Mouse (Mus musculus) erythroid progenitor cell, adult 5-6 weeks (primary cell): ENCODE data around the gene Dapk1. TPM values are rescaled to one million over a fixed set of nuclear protein-coding genes. Genes with fewer than 3 reads are reported as not detected.
A peak's percentile ranks its signal among the peaks of the same experiment; 100 is the strongest.
"Not testable (repeated sequence)": the region's sequence is repeated elsewhere in the genome, so short reads cannot be mapped to it uniquely, and the experiment has no call there.

Experiments used
- ATAC-seq: replicated peaks from 2 replicates; pipeline ENCODE4 v1.8.0; 2016; ENCODE audit warnings: moderate number of reproducible peaks, mild to moderate bottlenecking, moderate TSS enrichment, inconsistent platforms; ENCODE audit not compliant: poor library complexity, low FRiP score, severe bottlenecking
- total RNA-seq, 2 experiments: library from RNA; stranded (forward) in 1 of 2; stranded (reverse) in 1 of 2; fragments of 150-400 nt in 1 of 2; fragments of 186-747, 209-891 nt in 1 of 2; gene quantifications; 2 replicates each; pipeline versions ENCODE4 v1.2.3 to v1.2.4; 2015 to 2017; ENCODE audit warnings: low replicate concordance in 2 of 2

Dapk1 gene
- total RNA-seq (2015; ENCODE audit: low replicate concordance) (1.3 and 6.8 TPM in 2 replicates), total RNA-seq (2017; ENCODE audit: low replicate concordance) (0.23 and 3.7 TPM in 2 replicates)

DNA sequence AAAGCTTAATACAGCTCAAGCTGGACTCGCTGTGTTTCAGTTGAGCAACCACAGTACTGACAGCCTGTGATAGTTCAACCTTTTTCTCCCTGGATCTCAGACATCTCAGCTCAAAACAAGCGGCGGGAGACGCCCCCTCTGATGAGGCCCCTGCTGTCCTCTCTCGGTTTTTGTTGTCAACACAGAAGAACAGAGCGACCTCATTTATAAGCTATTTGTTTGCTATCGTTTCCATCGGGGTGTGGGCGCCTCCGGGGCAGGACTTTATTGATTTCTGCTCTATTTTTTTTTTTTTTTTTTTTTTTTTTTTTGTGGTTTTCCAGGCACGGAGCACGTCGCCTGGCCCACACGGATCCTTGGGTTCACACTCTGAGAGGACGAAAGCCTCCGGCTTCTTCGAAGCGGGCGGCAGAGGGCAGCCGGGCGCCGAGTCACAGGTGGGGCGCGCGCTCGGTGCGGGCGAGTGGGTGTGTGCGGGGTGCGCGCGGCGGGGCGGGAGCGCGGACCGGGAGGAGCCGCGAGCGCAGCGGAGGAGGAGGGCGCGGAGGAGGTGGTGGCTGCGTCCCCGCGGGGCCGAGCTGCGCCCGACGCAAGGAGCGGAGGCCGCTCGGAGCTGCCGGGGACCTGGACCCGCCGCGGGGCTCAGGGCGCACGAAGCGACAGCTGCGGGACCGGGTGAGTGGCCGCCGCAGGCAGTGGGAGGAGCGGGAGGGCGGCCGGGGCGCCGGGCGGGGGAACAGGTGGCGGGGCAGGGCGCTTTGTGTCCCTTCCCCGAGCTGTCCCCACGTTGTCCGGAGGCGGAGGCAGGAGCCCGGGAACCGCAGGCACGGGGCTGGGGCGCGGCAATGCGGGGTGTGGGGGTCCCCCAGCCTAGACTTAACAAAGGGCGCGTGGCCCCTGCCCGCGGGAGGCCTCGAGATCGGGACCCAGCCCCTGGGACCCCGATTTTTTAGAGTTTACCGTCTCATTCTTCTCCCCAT is at the start of gene Dapk1:
Gene Dapk1 (plus strand): TSS at position 512 of the 980 bp plus-strand sequence.
- peak; percentile 52 for ATAC-seq

DNA sequence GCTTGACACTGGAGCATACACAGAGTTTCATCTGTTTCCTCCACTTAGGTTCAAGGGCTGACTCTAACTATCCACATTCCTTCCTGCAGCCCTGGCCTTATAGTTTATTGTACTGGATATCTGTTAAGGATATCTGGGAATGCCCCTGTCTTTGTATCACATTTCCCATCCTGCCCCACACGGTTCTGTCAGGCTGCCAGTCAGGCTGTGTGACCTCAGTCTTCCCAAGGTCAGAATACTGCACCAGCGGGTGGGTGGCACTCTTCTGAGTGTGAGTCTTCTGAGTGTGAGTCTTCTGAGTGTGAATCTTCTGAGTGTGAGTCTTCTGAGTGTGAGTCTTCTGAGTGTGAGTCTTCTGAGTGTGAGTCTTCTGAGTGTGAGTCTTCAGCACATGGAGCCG is 48.4 kb upstream of the Dapk1 start:
- ATAC-seq = no peak

DNA sequence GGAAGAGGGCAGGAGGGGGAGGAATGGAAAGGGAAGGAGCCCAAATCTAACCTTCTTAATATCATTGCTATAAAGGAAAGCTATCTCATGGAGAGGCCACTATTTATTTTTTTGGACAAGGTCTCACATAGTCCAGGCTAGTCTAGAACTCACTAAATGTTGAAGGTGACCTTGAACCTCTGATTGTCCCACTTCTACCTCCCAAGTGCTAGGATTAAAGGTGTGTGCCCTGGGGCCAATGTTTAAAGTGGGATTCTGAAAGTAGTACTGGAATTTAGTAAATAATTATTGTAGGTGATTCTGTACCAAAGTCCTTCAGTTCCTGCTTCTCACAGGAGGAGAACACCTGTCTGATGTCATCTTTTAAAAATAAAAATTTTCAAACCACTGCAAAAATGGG is 45.3 kb upstream of the Dapk1 start:
- no peak for ATAC-seq

DNA sequence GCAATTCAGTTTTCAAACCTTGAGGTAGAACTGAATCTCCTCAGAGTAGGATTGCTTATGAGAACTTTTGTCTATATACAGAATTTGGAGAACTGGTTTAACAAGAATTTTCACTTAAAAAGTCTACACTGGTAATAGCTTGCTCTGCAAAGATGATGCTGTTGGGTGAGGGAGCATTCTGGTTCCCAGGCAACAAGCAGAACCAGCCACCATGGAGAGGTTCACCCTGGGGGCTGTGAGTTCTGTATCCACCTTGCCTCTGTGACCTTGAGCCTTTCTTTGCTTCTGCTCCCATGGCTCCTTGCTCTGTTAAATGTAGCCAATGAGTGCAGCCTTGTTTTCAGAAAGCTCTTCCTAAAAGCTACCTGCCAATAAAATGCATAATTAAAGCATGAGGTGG is 44.8 kb upstream of the Dapk1 start:
- ATAC-seq = no peak

DNA sequence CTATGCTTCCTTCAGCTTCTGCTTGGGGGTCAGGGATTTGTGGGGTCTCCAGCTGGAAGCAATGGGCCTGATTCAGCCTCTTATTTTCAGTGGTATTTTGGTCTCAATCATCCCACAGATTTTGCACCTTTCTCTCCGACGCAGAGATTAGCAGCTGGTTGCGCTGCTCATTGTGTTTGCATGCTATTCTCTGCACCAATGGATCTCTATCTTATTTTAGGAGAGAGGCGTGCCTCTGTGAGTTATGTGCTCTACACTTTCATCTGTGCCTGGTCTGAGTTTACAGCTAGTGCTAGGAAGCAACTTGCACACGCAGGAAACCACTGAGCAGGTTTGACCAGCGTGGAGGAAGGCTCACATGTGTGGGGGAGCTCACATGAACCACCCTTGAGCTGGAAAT is 37.4 kb upstream of the Dapk1 start:
- no peak for ATAC-seq

DNA sequence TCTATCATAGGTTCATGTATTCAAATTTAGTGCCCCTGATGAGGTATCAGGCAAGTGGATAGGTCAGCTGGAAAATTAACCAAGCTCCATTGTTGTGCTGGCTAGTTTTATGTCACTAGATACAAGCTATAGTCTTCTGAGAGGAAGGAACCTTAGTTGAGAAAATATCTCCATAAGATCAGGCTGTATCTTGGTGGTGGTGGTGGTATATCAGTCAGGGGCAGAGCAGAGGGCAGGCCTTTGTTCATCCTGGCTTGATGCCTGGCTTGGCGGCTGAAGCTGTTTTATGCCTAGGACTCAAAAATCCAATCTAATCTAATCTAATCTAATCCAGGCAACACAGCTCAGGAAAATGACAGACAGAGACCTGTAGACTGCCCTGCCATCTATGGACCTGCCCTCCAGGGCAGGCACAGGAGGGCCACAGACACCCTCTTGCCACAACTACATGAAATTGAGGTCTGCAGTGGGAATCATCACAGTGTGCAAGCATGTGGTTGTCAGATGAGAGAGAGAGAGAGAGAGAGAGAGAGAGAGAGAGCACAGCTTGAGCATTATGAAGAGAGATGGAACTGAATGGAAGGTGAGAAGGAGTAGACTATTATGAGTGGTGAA is 32.7 kb upstream of the Dapk1 start:
- ATAC-seq = no peak

DNA sequence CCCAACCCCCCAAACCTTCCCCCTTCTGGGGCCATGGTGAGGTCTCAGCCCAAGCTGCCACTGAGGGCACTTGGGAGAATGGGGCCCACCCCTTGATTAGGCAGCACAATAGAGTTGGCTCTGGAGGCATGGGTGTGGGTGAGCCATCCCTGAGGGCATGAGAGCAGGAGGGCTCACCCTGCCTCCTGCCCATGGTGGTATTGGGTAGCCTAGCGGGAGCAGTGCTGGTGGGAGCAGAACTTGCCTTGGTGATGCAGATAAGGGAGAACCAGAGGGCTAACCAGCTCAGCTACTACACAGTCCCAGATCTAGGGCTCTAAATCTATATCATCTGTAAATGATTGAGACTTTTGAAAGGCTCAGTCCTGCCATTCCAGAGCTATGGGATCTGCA is 32.2 kb upstream of the Dapk1 start:
- no peak for ATAC-seq

DNA sequence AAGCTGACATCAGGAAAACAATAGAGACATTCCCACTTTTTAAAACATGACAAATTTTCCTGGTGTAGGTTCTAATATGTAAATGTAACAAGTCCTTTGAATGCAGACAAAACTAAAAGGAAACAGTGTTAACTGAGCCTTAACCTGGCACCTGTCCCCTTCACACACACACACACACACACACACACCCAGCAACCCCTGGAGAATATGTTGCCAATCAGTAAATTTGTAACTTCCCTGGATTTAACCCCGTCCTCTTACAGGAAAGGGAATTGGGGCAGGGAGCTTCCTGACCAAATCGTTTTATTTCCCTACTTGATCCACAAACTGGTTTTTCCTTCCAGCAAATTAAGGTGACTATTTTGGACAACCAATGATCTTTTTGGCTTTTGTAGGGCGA is 28.2 kb upstream of the Dapk1 start:
- ATAC-seq = no peak

DNA sequence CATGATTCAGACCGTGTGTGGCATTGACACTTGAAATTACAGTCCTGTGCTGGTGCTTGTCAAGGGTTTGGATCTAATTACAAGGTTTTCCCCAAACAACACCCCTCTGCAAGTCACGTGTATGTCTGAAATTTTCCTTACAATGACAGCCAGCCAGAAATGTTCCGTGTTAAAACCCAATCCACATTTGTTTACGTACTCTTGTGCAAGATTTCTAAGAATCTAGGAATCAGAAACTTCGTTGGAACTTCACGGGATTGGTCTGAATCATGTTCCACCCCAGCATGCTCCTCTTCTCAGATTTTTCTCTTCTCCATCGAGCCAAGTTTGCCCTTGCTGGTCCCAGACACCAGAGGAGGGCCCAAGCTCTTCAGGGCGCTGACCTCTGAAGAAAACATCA is 27.8 kb upstream of the Dapk1 start:
- no peak for ATAC-seq

DNA sequence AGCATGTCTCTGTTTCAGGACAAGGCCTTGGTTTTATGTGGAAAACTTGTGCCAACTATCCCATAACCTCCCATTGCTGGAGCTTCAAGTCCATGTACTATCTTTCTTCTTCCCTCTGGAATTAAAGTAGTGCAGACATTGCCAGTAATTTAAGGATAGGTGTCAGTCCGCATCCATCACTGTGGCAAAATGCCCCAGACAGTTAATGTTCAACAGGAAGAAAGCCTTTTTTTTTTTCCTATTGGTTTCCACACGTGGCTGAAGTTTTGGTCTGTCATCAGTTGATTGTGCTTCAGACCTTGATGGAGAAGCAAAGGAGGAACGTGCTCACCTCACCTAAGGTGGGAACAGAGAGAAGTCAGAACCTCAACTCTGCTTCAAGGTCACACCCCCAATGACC is 23.2 kb upstream of the Dapk1 start:
- no peak for ATAC-seq

DNA sequence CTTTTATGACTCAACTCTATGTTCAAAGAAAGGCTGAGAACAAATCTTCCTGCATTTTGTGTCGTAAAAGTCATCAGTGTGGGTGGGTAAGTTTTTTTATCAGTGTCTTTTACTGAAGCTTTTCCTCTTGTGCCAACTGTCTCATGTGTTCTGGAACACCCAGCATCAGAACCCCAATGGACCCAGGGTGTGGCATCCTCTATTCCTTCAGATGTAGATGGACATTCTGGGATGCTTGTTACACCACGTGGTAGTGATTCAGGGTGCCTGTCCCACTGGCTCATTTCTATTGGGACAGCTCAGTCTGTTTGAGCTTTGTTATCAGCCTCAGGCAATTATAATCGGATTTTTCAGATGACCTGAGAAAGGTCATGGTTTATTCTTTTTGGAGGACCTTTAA is 6.9 kb upstream of the Dapk1 start:
- no peak for ATAC-seq

DNA sequence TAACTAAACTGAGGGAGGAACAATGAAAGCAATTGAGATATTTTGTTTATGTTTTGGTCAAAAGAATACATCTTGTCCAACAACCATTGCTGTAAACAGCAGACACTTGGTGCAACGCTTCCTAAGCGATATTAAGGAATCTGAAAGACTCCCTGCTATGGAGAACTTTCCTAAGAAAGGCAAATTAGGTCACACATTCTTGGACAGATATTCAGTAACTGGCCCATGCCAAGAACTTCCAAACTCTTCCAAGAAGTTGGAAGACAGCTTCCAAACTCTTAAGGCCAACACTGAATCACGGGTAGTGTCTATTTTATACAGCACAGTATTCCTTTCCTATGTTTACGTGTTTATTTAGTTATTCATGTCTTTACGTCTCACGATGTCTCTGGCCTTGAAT is 6.2 kb upstream of the Dapk1 start:
- no peak for ATAC-seq

DNA sequence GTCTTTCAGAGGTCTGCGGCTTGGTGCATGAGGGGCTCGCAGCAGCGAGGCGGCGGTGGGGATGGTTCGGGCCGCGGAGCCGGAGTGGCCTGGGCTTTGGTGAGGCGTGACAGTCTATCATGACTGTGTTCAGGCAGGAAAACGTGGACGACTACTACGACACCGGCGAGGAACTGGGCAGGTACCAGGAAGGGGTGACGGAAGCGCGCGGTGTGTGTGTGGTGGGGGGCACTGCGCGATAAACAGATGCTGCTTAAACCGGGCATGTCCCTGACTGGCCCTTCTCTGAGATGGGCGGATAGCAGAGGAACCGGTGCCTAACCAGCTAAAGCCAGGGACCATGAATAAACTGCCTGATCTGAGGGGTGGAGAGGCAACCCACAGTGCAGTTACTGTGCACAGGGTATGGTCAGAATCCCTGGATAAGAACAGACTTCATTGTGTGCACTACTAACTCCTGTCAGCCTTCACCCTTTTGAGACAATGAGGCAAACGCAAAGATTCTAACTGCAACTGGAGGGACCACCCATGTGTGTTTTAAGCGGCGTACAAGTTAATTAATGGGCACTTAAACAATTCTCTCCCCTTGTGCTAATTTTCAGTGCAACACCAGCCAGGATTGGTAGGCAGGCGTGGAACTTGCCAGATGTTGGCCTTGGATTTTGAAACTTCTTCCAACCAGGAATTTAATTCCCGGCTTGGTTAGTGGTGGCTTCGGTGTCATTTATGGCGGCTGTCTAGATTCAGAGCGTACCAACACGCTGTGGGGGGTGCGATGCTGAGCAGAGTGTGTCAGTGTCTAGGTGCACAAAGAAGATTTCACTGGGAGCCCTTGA is 887 bp downstream of the Dapk1 start:
- ATAC-seq = no peak

DNA sequence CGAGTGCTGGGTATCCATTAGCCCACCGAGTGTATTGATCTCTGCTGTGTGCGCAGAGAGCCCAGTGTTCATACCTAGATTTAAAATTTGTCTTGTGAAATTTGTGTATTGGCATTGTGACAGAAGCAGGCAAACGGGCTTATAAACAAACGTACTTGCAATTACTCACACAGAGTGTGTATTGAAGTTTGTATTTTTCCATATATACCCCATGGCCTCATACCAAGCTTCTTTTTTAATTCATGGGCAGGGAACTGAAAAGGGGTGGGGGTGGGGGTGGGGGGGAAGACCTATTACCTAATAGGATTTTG is 1.5 kb downstream of the Dapk1 start:
- no peak for ATAC-seq

DNA sequence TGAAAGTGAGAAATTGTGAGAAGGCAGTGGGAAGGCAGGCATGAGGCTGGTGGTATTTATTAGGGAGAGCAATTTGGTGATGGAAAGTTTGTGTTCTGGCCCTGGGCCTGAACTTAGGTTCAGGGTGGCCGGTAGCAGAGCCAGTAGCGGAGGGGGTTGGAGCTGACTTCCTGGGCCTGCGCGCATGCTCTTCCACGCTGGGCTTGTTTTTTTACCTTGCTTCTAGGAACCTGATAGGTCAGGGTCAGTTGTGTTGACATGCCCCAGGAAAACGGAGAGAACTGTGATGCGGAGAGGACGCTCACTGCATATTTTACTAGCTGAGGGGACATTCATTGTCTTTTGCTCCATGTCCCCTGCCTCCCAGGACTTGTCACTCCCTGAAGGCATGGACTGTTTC is 5.7 kb downstream of the Dapk1 start:
- no peak for ATAC-seq

DNA sequence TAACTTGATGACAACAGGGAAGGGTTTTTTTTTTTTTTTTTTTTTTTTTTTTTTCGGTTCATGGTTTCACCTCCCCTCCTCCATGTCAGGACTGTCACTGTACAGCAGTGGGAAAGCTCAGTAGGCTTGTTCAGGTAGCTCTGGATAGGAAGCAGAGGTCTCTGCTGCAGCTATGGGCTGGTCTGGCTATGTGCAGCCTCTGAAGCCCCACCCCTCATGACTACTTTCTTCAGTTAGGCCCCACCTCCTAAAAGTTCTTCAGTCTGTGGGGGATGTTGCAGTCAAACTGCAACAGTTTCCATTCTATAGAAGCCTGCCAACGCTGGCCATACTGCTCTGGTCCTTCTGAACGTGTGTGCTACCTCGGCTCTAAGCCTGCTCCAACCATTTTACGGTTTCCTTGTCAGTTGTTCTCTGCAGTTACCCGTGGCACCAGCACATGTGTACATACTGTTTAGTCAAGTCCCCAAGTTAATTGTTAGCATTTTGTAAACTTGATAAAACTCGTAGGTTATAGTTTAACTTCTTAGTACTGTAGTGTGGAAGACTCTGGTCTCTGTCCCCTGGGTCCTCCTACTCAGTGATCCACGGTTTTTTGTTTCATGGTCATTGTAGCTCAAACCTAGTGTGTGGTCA is 6.8 kb downstream of the Dapk1 start:
- no peak for ATAC-seq

DNA sequence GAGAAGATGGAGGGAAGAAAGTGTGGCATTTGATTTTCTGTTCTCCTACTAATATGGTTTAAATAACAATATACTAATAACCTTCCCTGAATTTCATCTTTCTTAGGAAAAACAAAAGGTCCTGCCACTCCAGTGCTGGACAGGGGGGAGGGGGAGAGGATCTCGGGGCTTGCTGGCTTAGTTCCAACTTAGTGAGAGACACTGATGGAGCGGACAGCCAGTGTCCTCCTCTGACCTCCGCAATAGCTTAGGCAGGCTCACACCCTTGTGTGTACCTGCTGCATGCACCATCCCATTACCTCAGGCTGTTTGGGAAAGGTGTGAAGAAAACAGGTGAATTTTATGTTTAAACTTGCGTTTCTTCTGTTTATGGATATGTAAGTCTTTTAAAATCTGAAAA is 7.5 kb downstream of the Dapk1 start:
- ATAC-seq = no peak

DNA sequence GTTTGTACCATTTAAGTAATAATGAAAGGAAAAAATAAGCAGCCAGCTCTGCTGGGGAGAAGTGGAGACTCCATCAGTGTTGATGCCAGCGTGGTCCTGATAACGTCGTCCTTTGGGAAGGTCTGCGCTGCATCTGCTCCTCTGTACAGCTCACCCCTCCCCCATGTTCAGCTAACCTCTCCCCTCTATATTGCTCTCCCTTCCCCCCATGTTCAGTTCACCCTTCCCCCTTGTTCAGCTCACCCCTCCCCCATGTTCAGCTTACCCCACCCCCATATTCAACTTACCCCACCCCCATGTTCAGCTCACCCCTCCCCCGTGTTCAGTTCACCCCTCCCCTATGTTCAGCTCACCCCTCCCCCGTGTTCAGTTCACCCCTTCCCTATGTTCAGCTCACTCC is 8.8 kb downstream of the Dapk1 start:
- ATAC-seq = no peak

DNA sequence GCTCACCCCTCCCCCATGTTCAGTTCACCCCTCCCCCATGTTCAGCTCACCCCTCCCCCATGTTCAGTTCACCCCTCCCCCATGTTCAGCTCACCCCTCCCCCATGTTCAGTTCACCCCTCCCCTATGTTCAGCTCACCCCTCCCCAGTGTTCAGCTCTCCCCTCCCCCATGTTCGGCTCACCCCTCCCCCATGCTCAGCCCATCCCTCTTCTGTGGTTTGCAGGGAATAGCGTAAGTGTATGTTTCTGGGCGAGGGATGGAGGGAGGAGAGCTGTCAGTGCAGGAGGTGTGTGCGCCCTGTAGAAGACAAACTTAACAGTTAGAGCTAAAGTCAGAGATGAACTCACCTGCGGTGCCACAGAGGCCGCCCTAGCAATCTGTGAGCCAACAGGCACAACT is 9.2 kb downstream of the Dapk1 start:
- ATAC-seq = not testable (repeated sequence)

DNA sequence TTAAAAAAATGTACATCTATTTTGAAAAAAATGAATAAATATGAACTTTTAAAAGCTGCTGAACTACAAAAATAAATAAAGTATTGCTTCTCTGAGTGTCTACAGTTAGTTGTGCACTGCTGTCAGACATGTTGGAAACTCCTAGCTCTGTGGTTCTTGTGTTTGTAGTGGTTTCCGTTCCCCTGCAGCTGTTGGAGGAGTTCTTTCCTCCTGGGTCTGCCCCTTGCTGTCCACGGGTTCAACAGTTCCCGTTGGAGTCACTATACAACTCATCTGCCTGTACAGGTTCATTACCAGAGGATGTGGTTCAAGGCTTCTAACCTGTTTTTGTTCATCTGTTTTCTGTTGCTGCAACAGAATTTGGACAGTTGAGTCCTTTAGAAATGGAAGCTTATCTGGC is 10.4 kb downstream of the Dapk1 start:
- ATAC-seq = no peak
